Mouse (Mus musculus) adrenal gland, postnatal 4 days (tissue): ENCODE results near the gene Ttc39b. TPM values are rescaled to one million over a fixed set of nuclear protein-coding genes. Genes with fewer than 3 reads are reported as not detected.
A peak's percentile ranks its signal among the peaks of the same experiment; 100 is the strongest.

Source experiments
- DNase-seq, 2 experiments: peaks; one replicate each; pipeline ENCODE4 v3.0.0; 2021 to 2022; ENCODE audit warnings: low spot score in 2 of 2, mixed read lengths in 2 of 2
- long read RNA-seq, 2 experiments: library from polyadenylated mRNA; stranded (forward); transcript quantifications; one replicate each; pipeline ENCODE4 v2.0.0; 2021
- total RNA-seq, 2 experiments: library from RNA; stranded (reverse); gene quantifications; 2 replicates each; pipeline ENCODE4 v1.2.3; 2021

Gene Ttc39b
- 10 to 100 TPM; 16.7 to 22.3 TPM for total RNA-seq
- long read RNA-seq, experiment 1, partial matches to known transcripts, result 1 of 4 reads
- long read RNA-seq, experiment 1, other reads (novel, unspliced or antisense), result 3 of 4 reads
- long read RNA-seq, experiment 2, full-length matches to known transcripts, result 3 of 5 reads
- long read RNA-seq, experiment 2, partial matches to known transcripts, result 0 of 5 reads
- long read RNA-seq, experiment 2, other reads (novel, unspliced or antisense), result 2 of 5 reads

GRCm38 (mm10) chr4:83323910-83324684, at the start of gene Ttc39b:
Ttc39b (minus strand) TSS chr4:83324255.
- DNase-seq, result peak; percentile 97 to 98

GRCm38 (mm10) chr4:83373381-83373780, 49.3 kb upstream of the Ttc39b start:
- DNase-seq, result no peak

GRCm38 (mm10) chr4:83357738-83358137, 33.7 kb upstream of the Ttc39b start:
- DNase-seq, result no peak

- DNase-seq, result no peak
Measured at GRCm38 (mm10) chr4:83354786-83355185, 30.7 kb upstream of the Ttc39b start.

- DNase-seq, result no peak
Measured at GRCm38 (mm10) chr4:83353949-83354348, 29.9 kb upstream of the Ttc39b start.

GRCm38 (mm10) chr4:83353276-83353675, 29.2 kb upstream of the Ttc39b start:
- no peak for DNase-seq

- DNase-seq, result no peak
Measured at GRCm38 (mm10) chr4:83350719-83351118, 26.7 kb upstream of the Ttc39b start.

GRCm38 (mm10) chr4:83348970-83349369, 24.9 kb upstream of the Ttc39b start:
- DNase-seq, result no peak

- no peak for DNase-seq
Measured at GRCm38 (mm10) chr4:83343895-83344294, 19.8 kb upstream of the Ttc39b start.

- no peak for DNase-seq
Measured at GRCm38 (mm10) chr4:83343146-83343823, 19.2 kb upstream of the Ttc39b start.

- no peak for DNase-seq
Measured at GRCm38 (mm10) chr4:83342268-83342970, 18.4 kb upstream of the Ttc39b start.

- DNase-seq, result no peak
Measured at GRCm38 (mm10) chr4:83339393-83339792, 15.3 kb upstream of the Ttc39b start.

- DNase-seq, result no peak
Measured at GRCm38 (mm10) chr4:83337717-83338116, 13.7 kb upstream of the Ttc39b start.

- DNase-seq, result no peak
Measured at GRCm38 (mm10) chr4:83330369-83330768, 6.3 kb upstream of the Ttc39b start.

GRCm38 (mm10) chr4:83329615-83330014, 5.6 kb upstream of the Ttc39b start:
- no peak for DNase-seq

GRCm38 (mm10) chr4:83328026-83328945, 4.2 kb upstream of the Ttc39b start:
- no peak for DNase-seq

- no peak for DNase-seq
Measured at GRCm38 (mm10) chr4:83327526-83327925, 3.5 kb upstream of the Ttc39b start.

GRCm38 (mm10) chr4:83325366-83325765, 1.3 kb upstream of the Ttc39b start:
- no peak for DNase-seq

- DNase-seq, result peak; percentile 57 to 63
Measured at GRCm38 (mm10) chr4:83323201-83323903, 703 bp downstream of the Ttc39b start.

- no peak for DNase-seq
Measured at GRCm38 (mm10) chr4:83319736-83320135, 4.3 kb downstream of the Ttc39b start.
